Mouse (Mus musculus) intestine, embryonic 16.5 days (tissue): ENCODE results near the gene Tpk1. TPM values are rescaled to one million over a fixed set of nuclear protein-coding genes. Genes with fewer than 3 reads are reported as not detected.

Source experiments
- ATAC-seq: fragments of 200-750 bp; cut with Nextera tagmentation; 2 replicates; pipeline ENCODE4 v1.8.0; 2017; ENCODE audit warnings: moderate TSS enrichment, moderate library complexity
- H3K27ac ChIP-seq: fragments of 300-500 bp; sonication (generic); 2 replicates; pipeline ENCODE4 v1.5.1; 2014; ENCODE audit warnings: mild to moderate bottlenecking, low read length
- H3K27me3 ChIP-seq: fragments of 300-500 bp; sonication (generic); replicated peaks from 2 replicates; pipeline ENCODE4 v1.6.1; 2014; ENCODE audit warnings: low read length, control low read depth, mixed read lengths; ENCODE audit not compliant: control insufficient read depth, insufficient read depth
- H3K36me3 ChIP-seq: fragments of 300-500 bp; sonication (generic); 2 replicates; pipeline ENCODE4 v1.6.1; 2014; ENCODE audit warnings: low read length, control low read depth; ENCODE audit not compliant: control insufficient read depth, insufficient read depth
- H3K4me1 ChIP-seq: fragments of 300-500 bp; sonication (generic); 2 replicates; pipeline ENCODE4 v1.6.1; 2014; ENCODE audit warnings: low read length, control low read depth, mixed read lengths; ENCODE audit not compliant: control insufficient read depth, insufficient read depth
- H3K4me2 ChIP-seq: fragments of 300-500 bp; sonication (generic); 2 replicates; pipeline ENCODE4 v1.6.1; 2014; ENCODE audit warnings: low read depth, low read length, control low read depth
- H3K4me3 ChIP-seq: fragments of 300-500 bp; sonication (generic); 2 replicates; pipeline ENCODE4 v1.5.1; 2014; ENCODE audit warnings: mild to moderate bottlenecking, low read length
- H3K9ac ChIP-seq: fragments of 300-500 bp; sonication (generic); 2 replicates; pipeline ENCODE4 v1.6.1; 2014; ENCODE audit warnings: low read depth, low read length
- H3K9me3 ChIP-seq: fragments of 300-500 bp; sonication (generic); 2 replicates; pipeline ENCODE4 v1.6.1; 2016; ENCODE audit warnings: low read length, control low read depth; ENCODE audit not compliant: control insufficient read depth
- WGBS: fragments of 180-500 bp; shearing (Covaris S2); extraction: QIAGEN DNeasy Blood & Tissue Kit; methylation state at CpG from one replicate; pipeline ENCODE4 v1.1.7; 2014; 5-methylcytosine and 5-hydroxymethylcytosine counted together
- polyA plus RNA-seq: library from polyadenylated mRNA; unstranded; fragments of >200 nt; fragmentation: Nextera tagmentation; extraction: Ambion mirVana; gene quantifications from 2 replicates; pipeline ENCODE4 v1.2.1, GENCODE M21; 2015

Tpk1 gene
- polyA plus RNA-seq, 1 experiment from 2014 or later, result 25.7 TPM

GRCm38 (mm10) chr6:43674986-43675760 is 9.1 kb upstream of the Tpk1 start:
- ATAC-seq, result peak; percentile 34; the same call in 1 of the 2 replicates
- WGBS, result 45% methylated on average over 3 of the region's 3 CpGs
- Histone ChIP-seq H3K36me3 (no peaks in the 10 kb centered on the region), H3K27me3 (no peaks in the 10 kb centered on the region), H3K9me3 (no peaks in the 10 kb centered on the region), H3K9ac (no peak overlapping the region), H3K27ac (no peak overlapping the region), H3K4me1 (peaks cover 13% of the 10 kb centered on the region; the same call in 1 of the 2 replicates), H3K4me2 (no peak overlapping the region), H3K4me3 (no peak overlapping the region)

- Histone ChIP-seq H3K4me2 (no peak overlapping the region), H3K27me3 (no peaks in the 10 kb centered on the region), H3K4me1 (peaks cover 13% of the 10 kb centered on the region; the same call in 1 of the 2 replicates), H3K9me3 (no peaks in the 10 kb centered on the region), H3K4me3 (no peak overlapping the region), H3K9ac (no peak overlapping the region), H3K27ac (no peak overlapping the region), H3K36me3 (no peaks in the 10 kb centered on the region)
- WGBS, result 76% methylated on average over 2 of the region's 2 CpGs
- no peak for ATAC-seq
These were observed 4.9 kb upstream of the Tpk1 start for GRCm38 (mm10) chr6:43670939-43671338.

GRCm38 (mm10) chr6:43667681-43668080 is 1.6 kb upstream of the Tpk1 start:
- H3K9ac ChIP-seq, result no peak overlapping the region
- H3K27ac ChIP-seq, result no peak overlapping the region
- no peaks in the 10 kb centered on the region for H3K9me3 ChIP-seq
- no peak for ATAC-seq
- H3K36me3 ChIP-seq, result no peaks in the 10 kb centered on the region
- no peaks in the 10 kb centered on the region for H3K27me3 ChIP-seq
- no peaks in the 10 kb centered on the region for H3K4me1 ChIP-seq
- WGBS, result 79% methylated on average over 2 of the region's 2 CpGs
- H3K4me3 ChIP-seq, result no peak overlapping the region
- no peak overlapping the region for H3K4me2 ChIP-seq

GRCm38 (mm10) chr6:43666611-43667400 is 728 bp upstream of the Tpk1 start:
- Histone ChIP-seq H3K36me3 (no peaks in the 10 kb centered on the region), H3K9me3 (no peaks in the 10 kb centered on the region), H3K9ac (peak overlapping the region; percentile 84; the same call in 1 of the 2 replicates), H3K4me1 (no peaks in the 10 kb centered on the region), H3K27me3 (no peaks in the 10 kb centered on the region), H3K4me3 (peak overlapping the region; percentile 69), H3K4me2 (peak overlapping the region; percentile 59), H3K27ac (peak overlapping the region; percentile 97; the same call in 1 of the 2 replicates)
- peak; percentile 7; the same call in 1 of the 2 replicates for ATAC-seq
- 76% methylated on average over 7 of the region's 7 CpGs for WGBS

- Histone ChIP-seq H3K4me3 (no peak overlapping the region), H3K9me3 (no peaks in the 10 kb centered on the region), H3K9ac (no peak overlapping the region), H3K4me2 (no peak overlapping the region), H3K4me1 (no peaks in the 10 kb centered on the region), H3K27ac (no peak overlapping the region), H3K36me3 (no peaks in the 10 kb centered on the region), H3K27me3 (no peaks in the 10 kb centered on the region)
- WGBS, result 86% methylated on average over 2 of the region's 2 CpGs
- ATAC-seq, result no peak
These were observed 4.3 kb downstream of the Tpk1 start for GRCm38 (mm10) chr6:43661822-43662221.

GRCm38 (mm10) chr6:43658290-43658689 is 7.8 kb downstream of the Tpk1 start:
- peak; percentile 55; the same call in 1 of the 2 replicates for ATAC-seq
- Histone ChIP-seq H3K27me3 (no peaks in the 10 kb centered on the region), H3K9ac (no peak overlapping the region), H3K4me1 (no peaks in the 10 kb centered on the region), H3K36me3 (no peaks in the 10 kb centered on the region), H3K4me2 (no peak overlapping the region), H3K4me3 (no peak overlapping the region), H3K27ac (no peak overlapping the region), H3K9me3 (no peaks in the 10 kb centered on the region)
- 74% methylated on average over 4 of the region's 4 CpGs for WGBS

- no peak overlapping the region for H3K9ac ChIP-seq
- no peaks in the 10 kb centered on the region for H3K4me1 ChIP-seq
- no peak overlapping the region for H3K4me3 ChIP-seq
- 84% methylated on average over 3 of the region's 3 CpGs for WGBS
- no peaks in the 10 kb centered on the region for H3K36me3 ChIP-seq
- H3K9me3 ChIP-seq, result no peaks in the 10 kb centered on the region
- ATAC-seq, result no peak
- no peak overlapping the region for H3K27ac ChIP-seq
- no peak overlapping the region for H3K4me2 ChIP-seq
- no peaks in the 10 kb centered on the region for H3K27me3 ChIP-seq
These were observed 8.2 kb downstream of the Tpk1 start for GRCm38 (mm10) chr6:43657845-43658244.

GRCm38 (mm10) chr6:43654876-43655456 is 11.1 kb downstream of the Tpk1 start:
- no peak for ATAC-seq
- WGBS, result 71% methylated on average over 8 of the region's 8 CpGs
- H3K9me3 ChIP-seq, result no peaks in the 10 kb centered on the region

GRCm38 (mm10) chr6:43649516-43649915 is 16.6 kb downstream of the Tpk1 start:
- Histone ChIP-seq H3K9me3 (no peaks in the 10 kb centered on the region), H3K4me3 (no peak overlapping the region), H3K27ac (no peak overlapping the region), H3K4me1 (no peaks in the 10 kb centered on the region), H3K4me2 (no peak overlapping the region), H3K27me3 (no peaks in the 10 kb centered on the region), H3K9ac (no peak overlapping the region), H3K36me3 (no peaks in the 10 kb centered on the region)
- ATAC-seq, result no peak
- WGBS, result 87% methylated on average over 2 of the region's 2 CpGs

More at GRCm38 (mm10) chr6:43654876-43655456, 11.1 kb downstream of the Tpk1 start:
- H3K4me3 ChIP-seq, result no peak overlapping the region
- H3K4me1 ChIP-seq, result no peaks in the 10 kb centered on the region
- H3K4me2 ChIP-seq, result no peak overlapping the region
- H3K27me3 ChIP-seq, result no peaks in the 10 kb centered on the region
- H3K36me3 ChIP-seq, result no peaks in the 10 kb centered on the region
- H3K9ac ChIP-seq, result no peak overlapping the region
- no peak overlapping the region for H3K27ac ChIP-seq
